Mouse (Mus musculus): ENCODE data around the gene Gm12800.
"Not testable (repeated sequence)": the region's sequence is repeated elsewhere in the genome, so short reads cannot be mapped to it uniquely, and the experiment has no call there.

Gene Gm12800

GRCm38 (mm10) chr4:101908821-101909220 is at the start of gene Gm12800:
TSS of gene Gm12800 (plus strand) at chr4:101909121.
- DNase-seq (ENCODE audit: low spot score in 2 of 2) = not testable (repeated sequence)

DNA sequence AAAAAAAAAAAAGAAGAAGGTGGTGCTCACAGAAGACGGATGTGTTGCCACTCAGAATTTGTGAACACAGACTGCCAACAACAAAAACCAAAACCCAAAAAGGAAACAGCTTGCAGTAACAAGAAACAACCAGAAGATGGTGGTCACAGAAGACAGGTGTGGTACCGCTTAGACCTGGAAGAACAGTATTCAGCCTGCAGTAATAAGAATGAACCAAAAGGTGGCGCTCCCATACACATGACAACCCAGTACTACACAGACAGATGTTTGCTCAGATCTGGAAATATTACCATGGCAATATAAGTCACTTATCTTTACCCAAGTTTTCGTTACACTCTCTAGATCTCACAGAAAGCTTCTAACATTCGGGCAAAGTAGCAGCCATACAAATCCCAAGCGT is 48.0 kb upstream of the Gm12800 start:
- DNase-seq (ENCODE audit: low spot score in 2 of 2) = no peak

- DNase-seq (ENCODE audit: low spot score in 2 of 2) = no peak
These were observed 46.6 kb upstream of the Gm12800 start for GRCm38 (mm10) chr4:101862289-101862688.

DNA sequence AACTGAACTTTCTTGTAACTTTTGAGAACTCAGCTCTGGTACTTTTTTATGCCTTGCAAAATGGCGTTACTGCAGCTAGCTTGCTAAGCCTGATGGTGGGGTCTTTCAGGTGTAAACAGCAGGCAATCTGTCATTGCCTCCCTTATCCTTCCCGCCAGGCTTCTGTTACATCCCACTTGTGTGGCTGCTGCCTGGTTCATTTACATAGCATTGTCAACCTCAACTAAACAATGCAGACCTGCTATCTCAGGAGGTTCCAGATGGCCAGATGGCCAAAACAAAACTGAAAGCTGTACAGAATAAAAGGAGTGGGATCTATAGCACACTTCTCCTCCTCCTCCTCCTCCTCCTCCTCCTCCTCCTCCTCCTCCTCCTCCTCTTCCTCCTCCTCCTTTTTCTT is 36.9 kb upstream of the Gm12800 start:
- DNase-seq (ENCODE audit: low spot score in 2 of 2) = not testable (repeated sequence)

DNA sequence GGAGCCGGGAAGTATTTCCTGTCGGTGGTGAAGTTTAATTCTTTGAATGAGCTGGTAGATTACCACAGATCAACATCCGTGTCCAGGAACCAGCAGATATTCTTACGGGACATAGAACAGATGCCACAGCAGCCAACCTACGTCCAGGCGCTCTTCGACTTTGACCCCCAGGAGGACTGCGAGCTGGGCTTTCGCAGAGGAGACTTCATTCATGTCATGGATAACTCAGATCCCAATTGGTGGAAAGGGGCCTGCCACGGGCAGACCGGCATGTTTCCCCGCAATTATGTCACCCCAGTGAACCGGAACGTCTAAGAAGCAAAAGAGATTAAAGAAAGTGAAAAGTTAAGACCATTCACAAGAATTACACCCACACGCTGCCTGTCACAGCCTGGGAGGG is 33.2 kb upstream of the Gm12800 start:
- DNase-seq (ENCODE audit: low spot score in 2 of 2) = not testable (repeated sequence)

DNA sequence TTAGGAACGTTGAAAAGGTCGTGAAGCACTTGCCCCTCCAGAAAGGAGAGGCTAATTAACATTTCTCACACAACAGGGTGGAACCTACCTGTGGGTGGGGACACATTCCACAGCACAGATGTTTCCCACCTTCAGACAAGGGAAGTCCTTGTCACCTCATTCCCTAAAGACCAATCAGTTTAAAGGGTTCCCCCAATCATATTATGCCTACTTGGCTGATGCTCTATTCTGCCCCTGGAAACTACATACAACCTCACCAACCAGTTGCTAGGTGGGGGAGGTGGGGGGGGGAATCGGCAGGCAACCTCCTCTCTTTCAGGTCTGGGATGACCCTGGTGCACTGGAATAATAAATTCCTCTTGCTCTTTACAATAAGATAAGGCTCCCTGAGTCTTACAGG is 25.3 kb upstream of the Gm12800 start:
- no peak for DNase-seq (ENCODE audit: low spot score in 2 of 2)

- DNase-seq (ENCODE audit: low spot score in 2 of 2) = no peak
These were observed 19.5 kb upstream of the Gm12800 start for GRCm38 (mm10) chr4:101889377-101889776.

DNA sequence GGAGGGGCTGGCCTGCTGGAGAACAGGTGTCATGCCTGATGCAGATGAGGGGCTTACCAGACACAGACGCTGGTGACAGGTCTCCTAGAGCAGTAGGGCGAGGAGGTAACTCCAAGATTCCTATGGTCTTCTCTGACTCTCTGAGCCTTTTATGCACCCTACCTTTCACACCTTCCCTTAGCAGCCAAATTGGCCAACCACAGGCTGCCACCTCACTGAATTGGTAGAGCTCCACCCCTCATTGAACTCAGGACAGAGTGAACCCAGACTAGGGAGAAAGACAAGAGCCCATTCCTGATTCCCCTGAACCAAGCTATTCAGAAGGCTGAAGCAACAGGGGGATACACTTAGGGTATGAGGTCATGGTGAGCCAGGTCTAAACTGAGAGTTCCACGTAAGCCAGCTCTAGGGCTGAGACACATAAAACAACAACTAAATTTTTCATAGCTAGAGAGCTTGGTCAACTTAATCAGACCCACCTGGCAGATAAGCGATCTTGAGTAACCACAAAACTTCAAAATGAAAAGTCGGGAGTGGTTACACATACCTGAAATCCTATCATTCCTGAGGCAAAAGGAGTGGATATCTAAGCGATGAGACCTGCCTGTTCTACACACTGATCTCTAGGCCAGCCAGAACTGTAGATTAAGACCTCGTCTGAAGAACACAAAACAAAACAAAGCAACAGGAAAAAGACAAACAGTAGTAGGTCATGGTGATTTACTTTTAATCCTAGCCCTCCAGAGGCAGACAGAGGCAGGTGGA is 15.1 kb upstream of the Gm12800 start, which contains the start of gene C130073F10Rik:
Gene C130073F10Rik, minus strand, starts transcription at position 134 of the 765 bp plus-strand sequence.
- no peak for DNase-seq (ENCODE audit: low spot score in 2 of 2)

DNA sequence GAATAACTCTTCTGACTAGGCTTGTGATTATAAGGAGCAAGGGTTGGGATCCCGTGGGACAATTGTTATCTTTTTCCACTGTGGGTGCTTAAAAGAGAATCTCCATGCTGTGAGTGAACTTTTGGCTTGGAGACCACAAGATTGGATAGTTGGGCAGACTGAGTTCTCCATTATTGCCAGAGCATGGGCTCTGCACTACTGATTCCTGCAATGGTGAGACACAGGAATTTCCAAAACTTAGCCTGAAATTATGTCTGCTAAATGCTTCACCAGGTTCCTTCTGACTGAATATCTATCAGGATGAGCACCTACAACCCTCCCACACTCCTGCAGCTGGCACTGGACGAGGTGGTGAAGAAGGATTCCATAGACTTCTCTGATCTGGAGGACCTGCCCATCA is 31.2 kb downstream of the Gm12800 start, which contains the start of gene Gm12794:
Gene Gm12794, plus strand, starts transcription at position 301 of the 400 bp plus-strand sequence.
- DNase-seq (ENCODE audit: low spot score in 2 of 2) = not testable (repeated sequence)

Measured in heart, adult 9 months (tissue).